Mouse (Mus musculus): ENCODE measurements at regions not wholly inside any gene's neighbourhood (a gene's known extent, or its start where the extent isn't known, plus 50 kb on each side); places are given as distances from the start of the nearest gene placed in this dataset.
"Not testable (repeated sequence)": the region's sequence is repeated elsewhere in the genome, so short reads cannot be mapped to it uniquely, and the experiment has no call there.

DNA sequence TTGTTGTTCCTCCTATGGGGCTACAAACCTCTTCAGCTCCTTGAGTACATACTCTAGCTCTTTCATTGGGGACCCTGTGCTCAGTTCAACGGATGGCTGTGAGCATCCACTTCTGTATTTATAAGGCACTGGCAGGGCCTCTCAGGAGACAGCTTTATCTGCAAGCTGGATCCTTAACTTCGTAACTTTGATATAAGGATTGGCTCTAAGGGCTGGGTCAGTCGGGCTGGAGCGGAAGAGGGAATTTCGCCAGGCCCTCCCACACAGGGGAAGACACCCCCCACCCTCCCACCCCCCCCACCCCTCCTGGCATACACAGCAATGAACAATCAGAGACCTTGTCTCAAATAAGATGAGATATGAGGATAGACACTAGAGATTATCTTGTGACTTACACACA is 304.3 kb upstream of the Chordc1 start:
- Histone ChIP-seq H3K4me1 (ENCODE audit: control insufficient read depth in 2 of 2, insufficient read depth in 2 of 2, low read length in 2 of 2, poor library complexity in 1 of 2) (no peaks in the 10 kb centered on the region), H3K9ac (ENCODE audit: insufficient read depth, low read depth, low read length, poor library complexity, severe bottlenecking) (no peak overlapping the region), H3K36me3 (ENCODE audit: control insufficient read depth, insufficient read depth, low read length, poor library complexity, severe bottlenecking) (no peaks in the 10 kb centered on the region), H3K4me3 (ENCODE audit: insufficient read depth in 1 of 2, low read depth in 1 of 2, low read length in 2 of 2, poor library complexity in 1 of 2, severe bottlenecking in 1 of 2) (no peak overlapping the region), H3K27ac (ENCODE audit: insufficient read depth, low read depth, low read length, poor library complexity, severe bottlenecking) (no peak overlapping the region), H3K9me3 (ENCODE audit: control insufficient read depth, insufficient read depth, low read depth, low read length) (no peaks in the 10 kb centered on the region)
- in situ Hi-C loops (cut with MboI; ENCODE audit: low sequenced_read_pairs in 2 of 2, unreplicated experiment in 2 of 2) = no loop called here
- DNase-seq (ENCODE audit: low read depth, low spot score) = peak; percentile 41
- no peak for TF ChIP-seq CHD2 (IDR thresholded peaks at IDR 0.05; ENCODE audit: low read depth, low read length)
- no peak for TF ChIP-seq ZC3H11A (IDR thresholded peaks at IDR 0.05; ENCODE audit: borderline replicate concordance, low read depth, low read length)
- no peak for TF ChIP-seq MAFK (IDR thresholded peaks at IDR 0.05; ENCODE audit: insufficient read depth, low read depth, low read length)
- TF ChIP-seq ZNF384 (IDR thresholded peaks at IDR 0.05; ENCODE audit: low read depth, low read length) = no peak
- TF ChIP-seq HCFC1 (IDR thresholded peaks at IDR 0.05; ENCODE audit: borderline replicate concordance, insufficient read depth, low read length) = no peak

DNA sequence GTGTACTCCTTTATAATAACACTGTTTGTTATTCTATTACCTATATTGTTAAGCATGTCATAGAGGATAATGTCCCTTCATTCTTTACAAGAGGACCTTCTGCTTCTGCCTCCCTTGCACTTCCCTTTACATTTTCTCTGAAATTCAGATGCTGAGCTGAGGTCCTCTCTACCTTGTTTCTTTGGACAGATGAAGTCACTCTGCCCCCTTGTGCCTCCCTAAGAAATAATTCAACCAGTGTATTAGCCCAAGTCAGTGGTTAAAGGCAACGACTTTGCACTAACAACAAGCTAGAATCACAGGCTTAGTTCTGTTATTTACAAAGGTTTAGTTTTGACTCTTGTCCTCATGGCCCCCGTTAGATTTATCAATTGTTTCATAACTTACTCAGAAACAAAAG is 289.4 kb upstream of the Chordc1 start:
- TF ChIP-seq ZC3H11A (IDR thresholded peaks at IDR 0.05; ENCODE audit: borderline replicate concordance, low read depth, low read length) (peak; percentile 56), CHD2 (IDR thresholded peaks at IDR 0.05; ENCODE audit: low read depth, low read length) (no peak), HCFC1 (IDR thresholded peaks at IDR 0.05; ENCODE audit: borderline replicate concordance, insufficient read depth, low read length) (no peak)
- in situ Hi-C loops (cut with MboI; ENCODE audit: low sequenced_read_pairs in 2 of 2, unreplicated experiment in 2 of 2) = no loop called here
- Histone ChIP-seq H3K27ac (ENCODE audit: insufficient read depth, low read depth, low read length, poor library complexity, severe bottlenecking) (no peak overlapping the region), H3K9me3 (ENCODE audit: control insufficient read depth, insufficient read depth, low read depth, low read length) (no peaks in the 10 kb centered on the region), H3K36me3 (ENCODE audit: control insufficient read depth, insufficient read depth, low read length, poor library complexity, severe bottlenecking) (no peaks in the 10 kb centered on the region), H3K4me3 (ENCODE audit: insufficient read depth in 1 of 2, low read depth in 1 of 2, low read length in 2 of 2, poor library complexity in 1 of 2, severe bottlenecking in 1 of 2) (no peak overlapping the region), H3K9ac (ENCODE audit: insufficient read depth, low read depth, low read length, poor library complexity, severe bottlenecking) (no peak overlapping the region), H3K4me1 (ENCODE audit: control insufficient read depth in 2 of 2, insufficient read depth in 2 of 2, low read length in 2 of 2, poor library complexity in 1 of 2) (no peaks in the 10 kb centered on the region)
- DNase-seq (ENCODE audit: low read depth, low spot score) = peak; percentile 9

DNA sequence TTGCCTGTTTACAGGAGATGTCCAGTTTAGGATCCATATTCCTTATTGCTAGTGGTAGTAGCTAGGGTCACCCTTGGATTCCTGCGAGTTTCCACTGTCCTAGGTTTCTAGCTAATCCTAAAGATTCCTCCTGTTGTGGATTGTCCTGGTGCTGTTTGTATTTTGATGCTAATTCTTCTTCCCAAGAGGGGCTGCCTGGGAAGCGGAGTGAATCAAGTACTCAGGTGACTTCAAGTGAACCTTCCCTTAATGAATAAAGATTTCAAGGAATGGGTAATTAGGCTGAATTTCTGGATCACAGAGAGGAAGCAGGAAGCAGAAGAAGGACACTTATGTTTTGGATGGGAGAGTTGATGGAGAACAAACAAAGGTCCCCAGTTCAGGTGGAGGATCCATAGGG is 250.6 kb upstream of the Chordc1 start:
- no peak overlapping the region; the same call in 1 of the 2 replicates for H3K27ac ChIP-seq (ENCODE audit: insufficient read depth, low read depth, low read length, poor library complexity, severe bottlenecking)
- DNase-seq (ENCODE audit: low read depth, low spot score) = peak; percentile 30
- H3K9me3 ChIP-seq (ENCODE audit: control insufficient read depth, insufficient read depth, low read depth, low read length) = no peaks in the 10 kb centered on the region
- peaks cover 6 to 12% of the 10 kb centered on the region in 2 experiments; a peak in 3 of 4 replicates for H3K4me1 ChIP-seq (ENCODE audit: control insufficient read depth in 2 of 2, insufficient read depth in 2 of 2, low read length in 2 of 2, poor library complexity in 1 of 2)
- TF ChIP-seq MAFK (IDR thresholded peaks at IDR 0.05; ENCODE audit: insufficient read depth, low read depth, low read length) (no peak), CHD2 (IDR thresholded peaks at IDR 0.05; ENCODE audit: low read depth, low read length) (no peak), HCFC1 (IDR thresholded peaks at IDR 0.05; ENCODE audit: borderline replicate concordance, insufficient read depth, low read length) (no peak), ZC3H11A (IDR thresholded peaks at IDR 0.05; ENCODE audit: borderline replicate concordance, low read depth, low read length) (no peak), ZNF384 (IDR thresholded peaks at IDR 0.05; ENCODE audit: low read depth, low read length) (no peak)
- H3K36me3 ChIP-seq (ENCODE audit: control insufficient read depth, insufficient read depth, low read length, poor library complexity, severe bottlenecking) = no peaks in the 10 kb centered on the region
- no peak overlapping the region for H3K4me3 ChIP-seq (ENCODE audit: insufficient read depth in 1 of 2, low read depth in 1 of 2, low read length in 2 of 2, poor library complexity in 1 of 2, severe bottlenecking in 1 of 2)
- H3K9ac ChIP-seq (ENCODE audit: insufficient read depth, low read depth, low read length, poor library complexity, severe bottlenecking) = no peak overlapping the region
- in situ Hi-C loops (cut with MboI; ENCODE audit: low sequenced_read_pairs in 2 of 2, unreplicated experiment in 2 of 2) = no loop called here

DNA sequence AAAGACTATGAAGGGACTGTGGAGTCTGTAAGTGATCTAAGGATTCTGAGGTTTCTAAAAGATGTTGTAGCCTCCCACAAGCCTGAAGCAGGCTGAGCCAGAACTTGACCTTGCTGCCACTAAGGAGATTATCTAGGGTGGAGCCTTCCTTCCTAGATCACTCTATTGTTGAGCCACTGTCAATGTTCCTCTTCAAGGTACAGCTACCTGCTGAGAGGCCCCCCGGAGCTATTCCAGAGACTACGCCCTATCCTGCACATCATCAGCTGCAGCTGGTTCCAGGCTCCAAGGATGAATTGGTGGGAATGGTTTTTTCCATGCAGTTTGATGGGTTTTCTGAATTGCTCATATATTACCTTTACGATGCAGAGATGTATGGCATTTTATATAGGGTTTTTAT is 249.3 kb upstream of the Chordc1 start:
- H3K4me3 ChIP-seq (ENCODE audit: insufficient read depth in 1 of 2, low read depth in 1 of 2, low read length in 2 of 2, poor library complexity in 1 of 2, severe bottlenecking in 1 of 2); H3K9me3 ChIP-seq (ENCODE audit: control insufficient read depth, insufficient read depth, low read depth, low read length); H3K36me3 ChIP-seq (ENCODE audit: control insufficient read depth, insufficient read depth, low read length, poor library complexity, severe bottlenecking); H3K9ac ChIP-seq (ENCODE audit: insufficient read depth, low read depth, low read length, poor library complexity, severe bottlenecking); in situ Hi-C loops (cut with MboI; ENCODE audit: low sequenced_read_pairs in 2 of 2, unreplicated experiment in 2 of 2): not testable (repeated sequence)
- 0 out of 2 replicates have a peak, but pooled peaks have one; percentile 20 for TF ChIP-seq CHD2 (IDR thresholded peaks at IDR 0.05; ENCODE audit: low read depth, low read length)
- peak; percentile 69 for DNase-seq (ENCODE audit: low read depth, low spot score)
- Histone ChIP-seq H3K4me1 (ENCODE audit: control insufficient read depth in 2 of 2, insufficient read depth in 2 of 2, low read length in 2 of 2, poor library complexity in 1 of 2) (peaks cover 6 to 12% of the 10 kb centered on the region in 2 experiments; a peak in 3 of 4 replicates), H3K27ac (ENCODE audit: insufficient read depth, low read depth, low read length, poor library complexity, severe bottlenecking) (peak overlapping the region; percentile 62; the same call in 1 of the 2 replicates)

DNA sequence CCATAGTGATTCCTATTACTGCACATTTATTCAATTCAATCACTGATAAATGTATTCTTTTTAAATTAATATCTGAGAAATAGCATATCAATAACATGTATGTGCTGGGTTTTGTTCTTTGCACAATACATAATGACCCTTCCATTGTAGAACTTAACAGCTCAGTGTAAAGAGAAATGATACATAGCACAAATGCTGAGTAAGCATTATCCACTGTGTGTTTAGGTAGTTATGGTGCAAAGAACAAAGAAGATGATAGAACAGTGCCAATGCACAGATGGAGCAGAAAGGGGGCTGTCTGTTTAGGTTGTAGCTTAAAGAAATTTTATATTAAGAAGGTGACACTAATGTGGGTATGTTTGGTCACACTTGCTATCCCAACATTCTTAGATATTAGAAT is 215.0 kb upstream of the Chordc1 start:
- DNase-seq (ENCODE audit: low read depth, low spot score) = no peak
- TF ChIP-seq CHD2 (IDR thresholded peaks at IDR 0.05; ENCODE audit: low read depth, low read length) (no peak), MAFK (IDR thresholded peaks at IDR 0.05; ENCODE audit: insufficient read depth, low read depth, low read length) (peak; percentile 97)
- in situ Hi-C loops (cut with MboI; ENCODE audit: low sequenced_read_pairs in 2 of 2, unreplicated experiment in 2 of 2) = no loop called here
- H3K9me3 ChIP-seq (ENCODE audit: control insufficient read depth, insufficient read depth, low read depth, low read length) = peaks cover 3% of the 10 kb centered on the region; the same call in 1 of the 2 replicates
- peaks cover 0 to 7% of the 10 kb centered on the region in 2 experiments; a peak in 2 of 4 replicates for H3K4me1 ChIP-seq (ENCODE audit: control insufficient read depth in 2 of 2, insufficient read depth in 2 of 2, low read length in 2 of 2, poor library complexity in 1 of 2)
- H3K4me3 ChIP-seq (ENCODE audit: insufficient read depth in 1 of 2, low read depth in 1 of 2, low read length in 2 of 2, poor library complexity in 1 of 2, severe bottlenecking in 1 of 2) = no peak overlapping the region
- no peak overlapping the region for H3K9ac ChIP-seq (ENCODE audit: insufficient read depth, low read depth, low read length, poor library complexity, severe bottlenecking)
- H3K27ac ChIP-seq (ENCODE audit: insufficient read depth, low read depth, low read length, poor library complexity, severe bottlenecking) = no peak overlapping the region
- H3K36me3 ChIP-seq (ENCODE audit: control insufficient read depth, insufficient read depth, low read length, poor library complexity, severe bottlenecking) = no peaks in the 10 kb centered on the region
